Mouse (Mus musculus): ENCODE measurements around the gene Kansl1.

DNA sequence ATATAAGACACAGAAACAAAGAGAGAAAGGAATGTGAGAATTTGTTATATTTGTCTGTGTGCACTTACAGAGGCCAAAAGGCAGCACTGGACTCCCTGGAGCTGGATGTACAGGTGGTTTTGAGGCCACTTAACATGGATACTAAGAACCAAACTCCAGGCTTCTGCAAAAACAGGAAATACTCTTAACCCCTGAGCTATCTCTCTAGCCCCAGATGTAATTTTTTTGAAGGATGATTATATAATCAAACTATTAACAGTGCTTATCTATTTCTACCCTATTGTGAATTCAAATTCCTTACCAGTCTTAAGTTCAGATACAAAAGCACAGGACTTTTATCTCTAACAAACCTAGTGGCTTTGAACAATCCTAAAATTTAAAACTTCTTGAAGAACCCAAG, 32.9 kb downstream of the Kansl1 start:
- TF ChIP-seq CTCF (IDR thresholded peaks at IDR 0.05; ENCODE audit: low read depth) (no peak), EP300 (optimal IDR thresholded peaks at IDR 0.05) (no peak)
